Mouse (Mus musculus): ENCODE measurements around the gene 2310061N02Rik. TPM values are rescaled to one million over a fixed set of nuclear protein-coding genes. Genes with fewer than 3 reads are reported as not detected.

2310061N02Rik gene
- polyA plus RNA-seq, 1 experiment from 2014 or later, result not detected

DNA sequence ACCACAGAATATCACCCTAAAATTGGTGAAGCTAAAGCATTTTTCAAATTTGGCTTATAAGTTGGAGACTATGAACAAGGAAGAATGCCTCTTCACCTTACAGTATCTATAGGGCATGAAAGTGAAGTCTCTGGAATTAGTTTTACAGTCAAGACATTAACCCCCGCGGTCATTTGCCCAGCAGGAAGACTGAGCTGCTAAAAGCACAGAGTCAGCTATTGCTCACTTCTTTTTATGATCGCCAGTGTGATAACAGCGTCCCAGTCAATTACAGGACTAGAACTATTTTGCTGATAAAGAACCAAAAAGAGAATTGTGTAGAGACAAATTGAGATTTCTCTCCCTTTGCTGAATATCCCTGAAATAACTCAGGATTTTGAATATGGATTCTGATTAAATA, 11.5 kb downstream of the 2310061N02Rik start:
- Histone ChIP-seq H3K9me3 (replicated peaks) (no peaks in the 10 kb centered on the region), H3K4me2 (no peak overlapping the region), H3K4me1 (replicated peaks) (no peaks in the 10 kb centered on the region), H3K4me3 (replicated peaks) (no peak overlapping the region), H3K36me3 (no peaks in the 10 kb centered on the region), H3K27me3 (no peaks in the 10 kb centered on the region), H3K27ac (no peak overlapping the region), H3K9ac (no peak overlapping the region)
- WGBS (ENCODE audit: insufficient replicate concordance), result 70% methylated on average over 4 of the region's 4 CpGs
- DNase-seq, result no peak
- no peak for ATAC-seq (ENCODE audit: low read depth)

DNA sequence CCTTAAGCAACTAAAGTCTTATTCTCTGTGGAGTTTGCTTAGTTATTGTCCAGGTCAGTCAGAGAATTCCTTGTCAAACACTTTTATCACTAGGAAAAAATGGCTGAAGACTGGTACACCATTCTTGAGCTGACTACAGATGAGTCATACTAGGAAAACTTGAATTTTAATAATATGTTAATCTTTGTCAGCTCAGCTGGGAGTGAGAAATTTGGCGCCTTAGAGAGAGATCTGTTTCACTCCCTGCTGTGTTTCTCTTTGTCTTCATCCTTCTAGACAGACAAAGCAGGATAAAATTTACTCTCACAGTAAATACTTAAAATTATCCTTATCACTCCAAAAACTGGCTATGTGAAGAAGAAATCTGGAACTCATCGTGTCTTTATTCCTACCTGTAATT, 26.5 kb downstream of the 2310061N02Rik start:
- 54% methylated on average over 2 of the region's 2 CpGs for WGBS (ENCODE audit: insufficient replicate concordance)
- no peaks in the 10 kb centered on the region for H3K27me3 ChIP-seq
- no peak overlapping the region for H3K4me2 ChIP-seq

DNA sequence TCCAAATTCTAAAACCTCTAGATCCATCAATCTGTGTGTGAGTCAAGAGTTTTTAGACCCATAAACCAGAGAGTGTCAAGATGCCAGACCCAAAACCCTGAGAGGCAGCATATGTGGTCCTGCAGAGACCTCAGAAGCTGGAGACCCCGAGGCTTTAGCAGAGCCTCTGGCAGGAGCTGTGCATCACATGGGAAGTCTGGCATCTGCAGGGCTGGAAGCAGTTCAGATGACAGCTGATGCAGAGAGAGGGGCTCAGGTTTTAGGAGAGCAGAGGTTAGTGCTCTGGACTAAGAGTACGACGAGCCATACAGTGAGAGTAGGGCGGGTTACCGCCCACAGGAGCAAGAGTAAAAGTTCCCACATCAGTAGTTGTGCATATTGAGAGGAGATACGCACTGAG, 28.7 kb downstream of the 2310061N02Rik start:
- Histone ChIP-seq H3K36me3 (no peaks in the 10 kb centered on the region), H3K4me2 (no peak overlapping the region), H3K9me3 (replicated peaks) (no peaks in the 10 kb centered on the region), H3K27ac (no peak overlapping the region), H3K9ac (no peak overlapping the region), H3K4me3 (replicated peaks) (no peak overlapping the region), H3K4me1 (replicated peaks) (no peaks in the 10 kb centered on the region), H3K27me3 (no peaks in the 10 kb centered on the region)
- ATAC-seq (ENCODE audit: low read depth) (no peak), DNase-seq (no peak)
- WGBS (ENCODE audit: insufficient replicate concordance), result 74% methylated on average over 6 of the region's 6 CpGs

More for the DNA sequence above, 26.5 kb downstream of the 2310061N02Rik start:
- Histone ChIP-seq H3K27ac (no peak overlapping the region), H3K9ac (no peak overlapping the region), H3K4me1 (replicated peaks) (no peaks in the 10 kb centered on the region), H3K36me3 (no peaks in the 10 kb centered on the region), H3K9me3 (replicated peaks) (no peaks in the 10 kb centered on the region), H3K4me3 (replicated peaks) (no peak overlapping the region)
- no peak for ATAC-seq (ENCODE audit: low read depth)
- no peak for DNase-seq

DNA sequence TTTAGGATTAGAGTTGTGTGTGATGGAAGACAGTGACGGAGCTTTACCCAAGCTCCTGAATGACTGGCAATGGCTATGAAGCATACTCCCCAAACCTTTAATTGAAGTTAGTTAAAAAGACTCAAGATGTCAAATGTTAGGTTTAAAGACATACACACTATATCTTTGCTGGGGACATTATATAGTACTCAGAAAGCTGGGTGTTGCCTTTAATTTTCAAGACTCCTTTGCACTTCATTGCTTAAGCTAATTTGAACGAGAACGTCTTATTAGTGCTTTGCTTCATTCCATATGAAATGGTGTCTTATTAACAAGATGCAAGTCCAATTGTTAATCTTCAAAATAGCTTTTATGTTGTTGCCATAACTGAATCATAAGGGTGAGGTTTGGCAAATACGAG, 36.2 kb downstream of the 2310061N02Rik start, which contains the start of gene Krtap27-1:
Gene Krtap27-1, minus strand, starts transcription at position 101 of the 400 bp plus-strand sequence.
- WGBS (ENCODE audit: insufficient replicate concordance), result 66% methylated on average over 4 of the region's 4 CpGs
- Histone ChIP-seq H3K27ac (no peak within 1 kb of the TSS), H3K27me3 (no peaks in the 10 kb centered on the region)

DNA sequence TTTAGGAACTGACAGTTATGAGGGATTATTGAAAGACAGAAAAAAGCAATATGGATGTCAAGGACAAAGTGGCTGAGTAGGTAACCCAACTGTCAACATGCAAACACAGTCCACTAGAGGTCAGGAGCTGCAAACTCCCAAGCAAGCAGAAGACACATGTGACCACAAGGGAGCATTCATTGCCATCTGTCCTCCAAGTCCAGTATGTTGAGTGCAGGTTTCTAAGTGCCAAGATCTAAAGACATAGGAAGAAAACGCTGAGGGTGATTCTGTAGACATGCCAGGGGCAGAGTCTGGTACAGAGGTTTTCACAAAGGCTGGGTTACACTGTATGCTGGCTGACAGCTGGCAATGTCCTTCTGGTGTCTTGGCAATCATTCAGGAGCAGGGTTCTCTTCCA, 50.3 kb downstream of the 2310061N02Rik start:
- no peak overlapping the region for H3K9ac ChIP-seq
- H3K36me3 ChIP-seq, result no peaks in the 10 kb centered on the region
- no peak overlapping the region for H3K4me3 ChIP-seq (replicated peaks)
- H3K27me3 ChIP-seq, result no peaks in the 10 kb centered on the region
- H3K9me3 ChIP-seq (replicated peaks), result no peaks in the 10 kb centered on the region
- H3K27ac ChIP-seq, result no peak overlapping the region
- no peak for ATAC-seq (ENCODE audit: low read depth)
- 50% methylated on average over 1 of the region's 1 CpGs for WGBS (ENCODE audit: insufficient replicate concordance)
- no peaks in the 10 kb centered on the region for H3K4me1 ChIP-seq (replicated peaks)
- H3K4me2 ChIP-seq, result no peak overlapping the region
- no peak for DNase-seq

More for the DNA sequence above, 36.2 kb downstream of the 2310061N02Rik start, which contains the start of gene Krtap27-1:
- H3K4me3 ChIP-seq (replicated peaks), result no peak within 1 kb of the TSS
- ATAC-seq (ENCODE audit: low read depth) (no peak), DNase-seq (no peak)
- H3K36me3 ChIP-seq, result no peaks in the 10 kb centered on the region
- no peak within 1 kb of the TSS for H3K4me2 ChIP-seq
- no peaks in the 10 kb centered on the region for H3K9me3 ChIP-seq (replicated peaks)
- no peak within 1 kb of the TSS for H3K9ac ChIP-seq
- no peaks in the 10 kb centered on the region for H3K4me1 ChIP-seq (replicated peaks)

Other genes starting within 250 kb of the 2310061N02Rik start
- not detected in 2 replicates for gene Cldn17, start 201.0 kb downstream of the 2310061N02Rik start, polyA plus RNA-seq (2015; fragmentation: Nextera tagmentation; extraction: Ambion mirVana)
- 0.06 TPM in 1 of 2 replicates, not detected in the other for gene Cldn8, start 144.8 kb downstream of the 2310061N02Rik start, polyA plus RNA-seq (2015; fragmentation: Nextera tagmentation; extraction: Ambion mirVana)
- not detected in 2 replicates for gene Krtap24-1, start 95.7 kb downstream of the 2310061N02Rik start, polyA plus RNA-seq (2015; fragmentation: Nextera tagmentation; extraction: Ambion mirVana)
- not detected in 2 replicates for gene 2310079G19Rik, start 80.3 kb downstream of the 2310061N02Rik start, polyA plus RNA-seq (2015; fragmentation: Nextera tagmentation; extraction: Ambion mirVana)
- not detected in 2 replicates for gene Krtap26-1, start 60.2 kb downstream of the 2310061N02Rik start, polyA plus RNA-seq (2015; fragmentation: Nextera tagmentation; extraction: Ambion mirVana)
- not detected in 2 replicates for gene Krtap27-1, start 36.3 kb downstream of the 2310061N02Rik start, polyA plus RNA-seq (2015; fragmentation: Nextera tagmentation; extraction: Ambion mirVana)
- not detected in 2 replicates for gene Krtap13-1, start 20.9 kb upstream of the 2310061N02Rik start, polyA plus RNA-seq (2015; fragmentation: Nextera tagmentation; extraction: Ambion mirVana)
- gene Krtap13, start 43.7 kb upstream of the 2310061N02Rik start, polyA plus RNA-seq (2015; fragmentation: Nextera tagmentation; extraction: Ambion mirVana), result not detected in 2 replicates
- not detected in 2 replicates for gene 2310034C09Rik, start 50.9 kb upstream of the 2310061N02Rik start, polyA plus RNA-seq (2015; fragmentation: Nextera tagmentation; extraction: Ambion mirVana)
- not detected in 2 replicates for gene 2310057N15Rik, start 66.2 kb upstream of the 2310061N02Rik start, polyA plus RNA-seq (2015; fragmentation: Nextera tagmentation; extraction: Ambion mirVana)
- gene Gm5965, start 69.9 kb upstream of the 2310061N02Rik start, polyA plus RNA-seq (2015; fragmentation: Nextera tagmentation; extraction: Ambion mirVana), result not detected in 2 replicates
- not detected in 2 replicates for gene Gm20741, start 104.3 kb upstream of the 2310061N02Rik start, polyA plus RNA-seq (2015; fragmentation: Nextera tagmentation; extraction: Ambion mirVana)
- gene Krtap15, start 112.3 kb upstream of the 2310061N02Rik start, polyA plus RNA-seq (2015; fragmentation: Nextera tagmentation; extraction: Ambion mirVana), result not detected in 2 replicates
- gene Krtap14, start 118.2 kb upstream of the 2310061N02Rik start, polyA plus RNA-seq (2015; fragmentation: Nextera tagmentation; extraction: Ambion mirVana), result not detected in 2 replicates
- gene Krtap19-1, start 161.4 kb upstream of the 2310061N02Rik start, polyA plus RNA-seq (2015; fragmentation: Nextera tagmentation; extraction: Ambion mirVana), result not detected in 2 replicates
- gene Krtap19-2, start 166.3 kb upstream of the 2310061N02Rik start, polyA plus RNA-seq (2015; fragmentation: Nextera tagmentation; extraction: Ambion mirVana), result not detected in 2 replicates
- not detected in 2 replicates for gene Krtap19-3, start 170.1 kb upstream of the 2310061N02Rik start, polyA plus RNA-seq (2015; fragmentation: Nextera tagmentation; extraction: Ambion mirVana)
- not detected in 2 replicates for gene Krtap19-4, start 177.1 kb upstream of the 2310061N02Rik start, polyA plus RNA-seq (2015; fragmentation: Nextera tagmentation; extraction: Ambion mirVana)
- gene Krtap19-5, start 188.5 kb upstream of the 2310061N02Rik start, polyA plus RNA-seq (2015; fragmentation: Nextera tagmentation; extraction: Ambion mirVana), result not detected in 2 replicates
- not detected in 2 replicates for gene Krtap19-9b, start 224.3 kb upstream of the 2310061N02Rik start, polyA plus RNA-seq (2015; fragmentation: Nextera tagmentation; extraction: Ambion mirVana)